Mouse (Mus musculus) left cerebral cortex, adult 2 months (tissue): ENCODE measurements at regions not wholly inside any gene's neighbourhood (a gene's known extent, or its start where the extent isn't known, plus 50 kb on each side); places are given as distances from the start of the nearest gene placed in this dataset.
"Not testable (repeated sequence)": the region's sequence is repeated elsewhere in the genome, so short reads cannot be mapped to it uniquely, and the experiment has no call there.

Source experiments
- DNase-seq, 2 experiments: peaks; one replicate each; pipeline ENCODE4 v3.0.0; 2021 to 2022; ENCODE audit warnings: low spot score in 2 of 2, mixed read lengths in 1 of 2; ENCODE audit errors: extremely low spot score in 1 of 2
- H3K27ac ChIP-seq: fragments of 200-600 bp; 2 replicates; pipeline ENCODE4 v1.8.1; 2022
- H3K4me3 ChIP-seq: fragments of 200-600 bp; 2 replicates; pipeline ENCODE4 v1.8.1; 2022
- CTCF ChIP-seq: fragments of 200-600 bp; IDR thresholded peaks from 2 replicates; pipeline ENCODE4 v1.8.1; 2022; ENCODE audit warnings: antibody characterized with exemption, mild to moderate bottlenecking, moderate library complexity
- intact Hi-C: fragments of 180-260 bp; cut with DNase I; formaldehyde crosslinking; loops from one replicate; pipeline ENCODE4 v1.15.1; 2025

DNA sequence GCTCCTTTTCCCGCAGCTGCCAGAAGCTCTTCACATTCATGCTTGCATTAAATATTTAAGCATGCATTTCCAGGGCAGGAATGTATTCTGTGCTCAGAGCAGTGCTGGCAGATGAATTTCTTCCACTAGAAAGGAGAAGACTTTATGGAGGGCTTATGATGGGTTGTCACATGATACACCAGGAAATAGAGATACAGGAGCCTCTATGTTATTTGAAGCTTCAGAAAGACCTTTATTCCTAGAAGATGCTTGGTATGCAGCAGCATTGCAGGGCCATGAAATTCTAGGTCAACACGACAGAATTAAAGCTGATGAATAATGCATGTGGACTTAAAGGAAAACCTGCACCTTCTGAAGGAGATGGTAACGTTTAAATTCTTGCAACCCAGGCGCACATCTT is 212.1 kb downstream of the Adgrg6 start:
- TF ChIP-seq CTCF = no peak
- DNase-seq = no peak
- H3K27ac ChIP-seq = peak overlapping the region; percentile 76
- H3K4me3 ChIP-seq = no peak overlapping the region
- intact Hi-C loops = no loop called here

GRCm38 (mm10) chr10:14332688-14333117 is 212.8 kb downstream of the Adgrg6 start:
- intact Hi-C loops = no loop called here
- Histone ChIP-seq H3K27ac (peak overlapping the region; percentile 76), H3K4me3 (no peak overlapping the region)
- peak; percentile 25 for TF ChIP-seq CTCF
- no peak for DNase-seq

DNA sequence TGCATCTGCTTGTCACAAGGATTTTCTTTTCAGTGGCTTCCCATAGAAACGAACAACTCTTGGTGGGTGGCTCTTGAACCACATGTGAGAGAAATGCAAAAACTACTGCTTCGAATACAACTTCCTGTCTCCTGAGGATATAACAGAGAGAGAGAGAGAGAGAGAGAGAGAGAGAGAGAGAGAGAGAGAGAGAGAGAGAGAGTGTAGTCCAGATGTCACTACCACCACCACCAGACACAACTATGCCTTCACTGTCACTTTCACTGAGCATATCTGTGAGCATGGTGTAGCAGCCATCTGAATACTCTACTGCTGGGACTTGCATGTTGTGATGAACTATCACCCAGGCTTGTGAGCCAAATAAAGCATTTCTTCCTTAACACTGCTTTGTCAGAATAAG is 216.6 kb downstream of the Adgrg6 start:
- intact Hi-C loops = loop anchor here (10.0 kb wide), 1 partner anchor 544 kb away; no protein-coding TSS in a partner anchor

GRCm38 (mm10) chr10:14326229-14326628 is 219.2 kb downstream of the Adgrg6 start:
- no peak for TF ChIP-seq CTCF
- intact Hi-C loops = loop anchor here (10.0 kb wide), 1 partner anchor 541 kb away; no protein-coding TSS in a partner anchor
- Histone ChIP-seq H3K4me3 (no peak overlapping the region), H3K27ac (no peak overlapping the region)
- DNase-seq = no peak

More for the DNA sequence above, 216.6 kb downstream of the Adgrg6 start:
- DNase-seq = no peak
- TF ChIP-seq CTCF = no peak
- H3K27ac ChIP-seq = no peak overlapping the region
- H3K4me3 ChIP-seq = no peak overlapping the region

- no peak overlapping the region for H3K4me3 ChIP-seq
- intact Hi-C loops = loop anchor here (1.0 to 10.0 kb wide), 4 partner anchors 70 to 754 kb away; no protein-coding TSS in a partner anchor
- TF ChIP-seq CTCF = peak; percentile 93
- peak; percentile 81 to 92 for DNase-seq
- 0 out of 2 replicates have a peak overlapping the region, but pooled peaks have one; percentile 19 for H3K27ac ChIP-seq
Measured at GRCm38 (mm10) chr10:14321503-14321902, 224.0 kb downstream of the Adgrg6 start.

- TF ChIP-seq CTCF = no peak
- peak in 1 of 2 experiments; percentile 22 for DNase-seq
- Histone ChIP-seq H3K4me3 (no peak overlapping the region), H3K27ac (peak overlapping the region; percentile 89)
- intact Hi-C loops = no loop called here
Measured at GRCm38 (mm10) chr10:14315232-14315631, 230.2 kb downstream of the Adgrg6 start.

- peak; percentile 34 to 61 for DNase-seq
- Histone ChIP-seq H3K27ac (peak overlapping the region; percentile 89), H3K4me3 (no peak overlapping the region)
- intact Hi-C loops = loop anchor here (1.0 kb wide), 3 partner anchors 98 to 349 kb away; no protein-coding TSS in a partner anchor
- TF ChIP-seq CTCF = no peak
Measured at GRCm38 (mm10) chr10:14314607-14315006, 230.9 kb downstream of the Adgrg6 start.

- TF ChIP-seq CTCF = no peak
- no peak for DNase-seq
- H3K4me3 ChIP-seq = no peak overlapping the region
- intact Hi-C loops = loop anchor here (1.0 kb wide), 3 partner anchors 98 to 349 kb away; no protein-coding TSS in a partner anchor
- peak overlapping the region; percentile 89 for H3K27ac ChIP-seq
Measured at GRCm38 (mm10) chr10:14314004-14314581, 231.4 kb downstream of the Adgrg6 start.

GRCm38 (mm10) chr10:14312959-14313358 is 232.5 kb downstream of the Adgrg6 start:
- intact Hi-C loops = no loop called here
- Histone ChIP-seq H3K4me3 (no peak overlapping the region), H3K27ac (peak overlapping the region; percentile 89; the same call in 1 of the 2 replicates)
- TF ChIP-seq CTCF = no peak
- no peak for DNase-seq

GRCm38 (mm10) chr10:14311962-14312361 is 233.5 kb downstream of the Adgrg6 start:
- intact Hi-C loops = no loop called here

GRCm38 (mm10) chr10:14306811-14307210 is 238.6 kb downstream of the Adgrg6 start:
- no peak for TF ChIP-seq CTCF

More at GRCm38 (mm10) chr10:14311962-14312361, 233.5 kb downstream of the Adgrg6 start:
- no peak for DNase-seq
- no peak overlapping the region for H3K27ac ChIP-seq
- no peak overlapping the region for H3K4me3 ChIP-seq
- TF ChIP-seq CTCF = no peak

GRCm38 (mm10) chr10:14303476-14303875 is 242.0 kb downstream of the Adgrg6 start:
- H3K27ac ChIP-seq = no peak overlapping the region
- no peak for TF ChIP-seq CTCF
- intact Hi-C loops = no loop called here
- no peak overlapping the region for H3K4me3 ChIP-seq
- no peak for DNase-seq

More at GRCm38 (mm10) chr10:14306811-14307210, 238.6 kb downstream of the Adgrg6 start:
- Histone ChIP-seq H3K27ac (no peak overlapping the region), H3K4me3 (no peak overlapping the region)
- intact Hi-C loops = no loop called here
- DNase-seq = no peak

DNA sequence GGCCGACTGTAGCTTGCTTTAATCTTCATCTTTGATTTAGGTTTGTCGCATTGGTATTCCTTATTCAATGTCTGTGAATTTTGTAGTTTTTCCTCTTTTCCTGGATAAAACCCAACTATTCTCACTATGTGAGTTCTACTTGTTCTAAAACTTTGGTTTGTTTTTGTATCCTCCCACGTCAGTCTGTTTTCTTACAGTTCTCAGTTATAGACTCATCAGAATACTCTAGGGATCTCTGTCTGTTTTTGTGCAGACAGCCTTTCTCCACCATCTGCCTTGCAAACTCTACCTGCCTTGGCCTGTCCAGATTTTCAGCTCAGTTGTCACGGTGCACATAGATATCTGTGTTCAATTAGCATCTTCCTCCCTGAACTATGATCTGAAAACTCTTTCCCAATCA is 249.3 kb downstream of the Adgrg6 start:
- H3K27ac ChIP-seq = no peak overlapping the region
- intact Hi-C loops = no loop called here
- no peak for DNase-seq
- no peak overlapping the region for H3K4me3 ChIP-seq
- no peak for TF ChIP-seq CTCF

GRCm38 (mm10) chr10:14292701-14293100 is 252.8 kb downstream of the Adgrg6 start:
- intact Hi-C loops, H3K4me3 ChIP-seq, H3K27ac ChIP-seq, DNase-seq: not testable (repeated sequence)
